Mouse (Mus musculus): ENCODE measurements around the gene Tpcn1.

Gene Tpcn1

GRCm38 (mm10) chr5:120579211-120579897, 9.1 kb downstream of the Tpcn1 start:
- peak in 1 of 2 experiments; percentile 83 for DNase-seq (ENCODE audit: low spot score in 2 of 2)

GRCm38 (mm10) chr5:120578504-120579081, 9.9 kb downstream of the Tpcn1 start:
- peak in 1 of 2 experiments; percentile 48 for DNase-seq (ENCODE audit: low spot score in 2 of 2)

GRCm38 (mm10) chr5:120577935-120578441, 10.5 kb downstream of the Tpcn1 start:
- DNase-seq (ENCODE audit: low spot score in 2 of 2), result peak in 1 of 2 experiments; percentile 46

- DNase-seq (ENCODE audit: low spot score in 2 of 2), result no peak
Measured at GRCm38 (mm10) chr5:120576781-120577301, 11.6 kb downstream of the Tpcn1 start.

- DNase-seq (ENCODE audit: low spot score in 2 of 2), result no peak
Measured at GRCm38 (mm10) chr5:120574469-120575063, 13.9 kb downstream of the Tpcn1 start.

- no peak for DNase-seq (ENCODE audit: low spot score in 2 of 2)
Measured at GRCm38 (mm10) chr5:120571056-120571740, 17.3 kb downstream of the Tpcn1 start.

- DNase-seq (ENCODE audit: low spot score in 2 of 2), result no peak
Measured at GRCm38 (mm10) chr5:120570289-120570897, 18.1 kb downstream of the Tpcn1 start.

- no peak for DNase-seq (ENCODE audit: low spot score in 2 of 2)
Measured at GRCm38 (mm10) chr5:120569791-120570190, 18.7 kb downstream of the Tpcn1 start.

- no peak for DNase-seq (ENCODE audit: low spot score in 2 of 2)
Measured at GRCm38 (mm10) chr5:120568964-120569363, 19.5 kb downstream of the Tpcn1 start.

GRCm38 (mm10) chr5:120568336-120568768, 20.1 kb downstream of the Tpcn1 start:
- no peak for DNase-seq (ENCODE audit: low spot score in 2 of 2)

GRCm38 (mm10) chr5:120567761-120568211, 20.7 kb downstream of the Tpcn1 start:
- no peak for DNase-seq (ENCODE audit: low spot score in 2 of 2)

GRCm38 (mm10) chr5:120567253-120567701, 21.2 kb downstream of the Tpcn1 start:
- peak in 1 of 2 experiments; percentile 68 for DNase-seq (ENCODE audit: low spot score in 2 of 2)

GRCm38 (mm10) chr5:120566681-120567252, 21.7 kb downstream of the Tpcn1 start:
- DNase-seq (ENCODE audit: low spot score in 2 of 2), result no peak

GRCm38 (mm10) chr5:120566101-120566500, 22.4 kb downstream of the Tpcn1 start:
- DNase-seq (ENCODE audit: low spot score in 2 of 2), result no peak

GRCm38 (mm10) chr5:120565171-120565905, 23.1 kb downstream of the Tpcn1 start:
- DNase-seq (ENCODE audit: low spot score in 2 of 2), result no peak

GRCm38 (mm10) chr5:120563914-120564311, 24.6 kb downstream of the Tpcn1 start:
- no peak for DNase-seq (ENCODE audit: low spot score in 2 of 2)

GRCm38 (mm10) chr5:120562956-120563913, 25.2 kb downstream of the Tpcn1 start:
- peak in 1 of 2 experiments; percentile 73 for DNase-seq (ENCODE audit: low spot score in 2 of 2)

- peak; percentile 52 to 77 for DNase-seq (ENCODE audit: low spot score in 2 of 2)
Measured at GRCm38 (mm10) chr5:120560616-120561311, 27.7 kb downstream of the Tpcn1 start.
